Mouse (Mus musculus) heart, adult 8-10 months (tissue): ENCODE measurements around the gene Plekhf1. TPM values are rescaled to one million over a fixed set of nuclear protein-coding genes. Genes with fewer than 3 reads are reported as not detected.

Experiments used
- DNase-seq: peaks from one replicate; pipeline ENCODE4 v3.0.0; 2022; ENCODE audit warnings: low spot score
- total RNA-seq, 4 experiments: library from RNA; stranded (reverse); gene quantifications; 2 replicates each; pipeline ENCODE4 v1.2.4; 2022

Plekhf1 gene
- total RNA-seq, 4 experiments from 2014 or later = 7.8 to 11.1 (median 9.0) TPM

DNA sequence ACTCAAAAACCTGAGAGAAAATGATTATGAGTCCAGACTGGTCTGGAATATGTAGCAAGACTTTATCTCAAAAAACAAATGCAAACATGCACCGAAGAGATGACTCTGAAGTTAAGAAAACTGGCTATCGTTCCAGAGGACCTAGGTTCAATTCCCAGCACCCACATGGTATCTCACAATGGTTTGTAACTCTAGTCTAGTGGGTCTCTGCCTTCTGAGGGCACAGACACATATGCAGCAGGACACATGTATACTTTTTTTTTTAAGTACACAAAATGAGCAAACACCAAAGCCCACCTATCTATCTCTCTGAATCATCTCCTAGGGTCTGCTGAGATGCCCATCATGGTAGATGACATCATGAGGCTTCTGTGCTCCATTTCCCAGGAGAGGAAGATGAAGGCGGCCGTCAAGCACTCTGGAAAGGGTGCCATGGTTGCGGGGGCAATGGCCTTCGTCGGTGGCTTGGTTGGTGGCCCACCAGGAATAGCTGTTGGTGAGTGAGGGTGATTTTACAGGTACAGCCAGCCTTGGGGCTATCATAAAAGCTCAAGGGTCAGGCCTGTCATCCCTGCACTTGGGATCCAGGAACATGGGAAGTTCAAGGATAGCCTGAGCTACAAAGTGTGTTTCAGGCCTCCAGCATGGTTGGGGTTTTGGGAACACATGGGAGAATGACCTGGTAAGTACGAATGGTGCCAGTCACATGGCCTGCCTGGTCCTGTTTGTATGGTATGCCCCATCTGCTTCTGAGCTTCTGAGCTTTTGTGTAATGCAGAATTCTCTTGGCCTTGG, 39.3 kb downstream of the Plekhf1 start:
- no peak for DNase-seq

DNA sequence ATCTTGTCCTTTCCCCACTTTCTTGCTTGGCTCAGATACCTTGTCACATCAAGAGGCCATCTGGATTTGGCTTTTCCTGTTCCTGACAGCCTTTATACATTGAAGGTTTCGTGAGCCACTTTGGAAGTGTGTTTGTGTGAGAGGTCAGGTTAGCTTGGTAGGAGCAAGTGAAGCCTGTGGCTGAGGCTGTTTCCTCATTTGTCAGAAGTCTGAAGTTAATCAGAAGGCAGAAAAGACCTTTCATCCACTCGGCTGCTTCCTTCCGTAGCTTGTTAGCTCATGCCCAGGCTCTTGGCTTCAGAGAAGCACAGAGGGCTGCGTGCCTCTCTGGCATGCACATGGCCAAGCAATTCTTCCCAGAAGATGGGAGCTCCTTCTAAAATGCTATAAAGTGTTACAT, 40.0 kb downstream of the Plekhf1 start:
- no peak for DNase-seq

DNA sequence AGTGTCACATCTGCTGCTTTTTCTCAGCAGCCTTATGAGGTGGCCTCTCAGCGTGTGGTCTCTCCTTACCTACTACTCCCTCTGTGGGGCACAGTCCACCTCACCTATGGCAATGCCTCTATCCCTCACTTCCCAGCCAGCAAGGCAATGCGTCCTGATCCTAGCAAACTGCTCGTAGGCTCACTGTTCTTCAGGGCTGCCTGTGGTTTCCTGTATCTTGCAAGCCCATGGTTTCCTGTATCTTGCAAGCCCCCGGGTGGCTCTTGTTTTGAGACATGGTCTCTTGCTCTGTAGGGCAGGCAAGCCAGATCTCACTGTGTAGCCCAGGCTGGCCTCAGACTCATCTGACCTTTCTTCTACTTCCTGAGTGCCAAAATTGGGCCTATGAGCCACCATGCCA, 41.0 kb downstream of the Plekhf1 start:
- no peak for DNase-seq

- DNase-seq = no peak
These were observed 43.0 kb downstream of the Plekhf1 start for GRCm38 (mm10) chr7:38184786-38185185.

GRCm38 (mm10) chr7:38184418-38184745, 43.4 kb downstream of the Plekhf1 start:
- no peak for DNase-seq

GRCm38 (mm10) chr7:38183709-38184417, 44.0 kb downstream of the Plekhf1 start:
- peak; percentile 82 for DNase-seq

DNA sequence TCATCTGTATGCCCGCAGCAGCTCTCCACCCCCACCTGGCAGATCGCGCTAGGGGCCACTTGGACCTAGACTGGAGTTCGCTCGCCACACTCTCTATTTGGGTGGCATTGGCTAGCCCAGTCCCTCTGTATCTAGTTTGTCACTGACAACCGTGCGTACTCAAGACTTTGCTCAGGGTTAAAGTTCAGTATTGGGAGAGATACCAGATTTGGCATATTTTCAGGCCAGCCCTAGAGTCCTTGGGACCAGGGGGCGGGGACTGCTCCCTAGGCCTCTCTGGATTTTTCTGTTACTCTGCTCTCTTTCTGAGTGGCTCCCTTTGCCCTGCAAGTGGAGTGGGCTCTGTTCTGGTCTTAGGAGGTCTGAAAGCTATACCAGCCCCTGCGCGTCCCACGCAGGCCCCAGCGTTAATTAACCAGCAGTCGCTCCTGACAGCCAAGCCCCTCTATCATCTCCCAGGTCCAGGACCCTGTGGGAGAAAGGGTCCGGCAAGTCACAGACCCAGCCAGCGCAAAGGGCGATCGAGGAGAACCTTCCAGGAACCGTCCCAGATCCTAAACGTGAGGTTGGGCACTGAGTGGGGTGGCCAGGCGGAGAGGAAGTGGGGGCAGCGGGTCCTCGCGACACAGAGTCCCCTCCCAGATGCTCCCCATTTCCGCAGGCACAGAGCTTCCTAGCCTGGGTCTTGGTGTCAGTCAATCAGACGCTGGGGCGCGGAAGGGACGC, 44.7 kb downstream of the Plekhf1 start, which contains the start of gene 1600014C10Rik:
Gene 1600014C10Rik, plus strand, starts transcription at position 256 of the 726 bp plus-strand sequence.
- no peak for DNase-seq

GRCm38 (mm10) chr7:38182596-38182961, 45.2 kb downstream of the Plekhf1 start:
- peak; percentile 88 for DNase-seq

GRCm38 (mm10) chr7:38181366-38181765, 46.5 kb downstream of the Plekhf1 start:
- no peak for DNase-seq

- no peak for DNase-seq
These were observed 47.9 kb downstream of the Plekhf1 start for GRCm38 (mm10) chr7:38179896-38180295.

DNA sequence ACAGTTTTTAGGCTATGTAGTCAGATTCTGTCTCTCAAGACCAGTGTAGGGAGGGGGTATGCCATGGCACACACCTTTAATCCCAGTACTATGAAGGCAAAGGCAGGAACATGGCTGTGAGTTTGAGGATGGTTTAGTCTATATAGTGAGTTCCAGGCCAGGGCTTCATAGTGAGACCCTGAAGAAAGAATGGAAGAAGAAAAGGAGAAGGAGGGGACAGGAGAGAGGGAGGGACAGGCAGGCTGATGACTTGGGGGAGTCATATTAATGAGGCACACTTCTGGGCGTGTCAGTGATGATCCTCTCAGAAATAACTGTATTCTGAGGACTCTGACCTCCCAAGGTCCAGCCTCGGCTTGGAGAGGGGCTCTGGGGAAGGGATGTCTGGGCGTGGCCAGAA, 51.8 kb downstream of the Plekhf1 start:
- DNase-seq = no peak

DNA sequence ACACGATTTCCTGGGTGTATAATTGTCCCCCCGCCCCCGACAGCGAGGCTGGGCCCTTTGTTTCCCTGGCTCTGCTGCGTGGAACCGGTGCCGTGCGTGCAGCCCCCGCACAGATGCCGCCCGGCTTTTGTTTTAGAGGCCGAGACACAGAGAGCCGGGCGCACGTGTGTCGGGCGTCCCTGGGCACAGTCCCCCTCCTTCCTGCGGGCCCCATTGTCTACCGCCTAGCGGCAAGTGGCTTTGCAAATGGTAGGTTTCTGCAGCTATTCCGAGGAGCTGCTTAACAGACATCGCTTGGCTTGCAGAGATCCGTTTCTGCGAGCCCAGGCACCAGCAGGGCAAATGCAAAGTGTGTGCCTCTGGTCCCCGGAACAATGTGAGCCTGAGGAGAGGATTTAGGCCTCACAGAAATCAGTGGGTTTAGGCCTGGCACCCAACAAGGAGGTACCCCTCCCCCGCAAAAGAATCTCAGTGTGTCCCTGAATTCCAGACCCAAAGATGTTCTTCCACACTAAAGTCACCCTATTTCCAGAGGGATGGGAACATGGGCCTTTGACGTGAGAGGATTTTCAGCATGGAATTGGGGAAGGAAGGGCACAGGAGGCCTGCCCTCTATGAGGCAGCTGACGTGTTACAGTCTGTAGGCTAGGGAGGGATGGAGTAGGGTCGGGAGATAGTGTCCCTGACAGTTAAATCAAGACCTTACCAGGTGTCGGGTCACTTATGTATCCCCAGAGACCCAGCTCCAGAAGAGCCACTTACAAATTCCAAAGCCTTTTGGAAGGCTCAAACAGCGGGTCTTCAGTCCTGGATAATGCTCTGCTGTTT, 53.3 kb downstream of the Plekhf1 start:
- no peak for DNase-seq

GRCm38 (mm10) chr7:38173871-38174270, 53.9 kb downstream of the Plekhf1 start:
- DNase-seq = no peak

GRCm38 (mm10) chr7:38167724-38168141, 60.1 kb downstream of the Plekhf1 start:
- peak; percentile 36 for DNase-seq

Other genes with a start within 250 kb of the Plekhf1 start
- gene Uri1, start 204.5 kb downstream of the Plekhf1 start, total RNA-seq = 10 to 100 TPM; 14.2 to 25.3 (median 16.6) TPM
- 1 to 10 TPM in 3 of 4 experiments, under 1 TPM in 1; 0.95 to 2.2 (median 1.7) TPM for gene Ccne1, start 120.5 kb downstream of the Plekhf1 start, total RNA-seq
- gene 1600014C10Rik, start 44.8 kb downstream of the Plekhf1 start, total RNA-seq = 10 to 100 TPM; 32.1 to 42.1 (median 37.4) TPM
- gene Pop4, start 43.4 kb upstream of the Plekhf1 start, total RNA-seq = 10 to 100 TPM in 3 of 4 experiments, 1 to 10 TPM in 1; 8.2 to 12.2 (median 10.2) TPM